Mouse (Mus musculus) brain, embryonic 14.5 days (tissue): ENCODE results near the gene Ager. TPM values are rescaled to one million over a fixed set of nuclear protein-coding genes. Genes with fewer than 3 reads are reported as not detected.

ENCODE experiments used
- DNase-seq: peaks from one replicate; pipeline ENCODE4 v3.0.0-alpha.2; 2011; ENCODE audit warnings: low read depth
- CTCF ChIP-seq: fragments of 200-500 bp; IDR thresholded peaks from 2 replicates; pipeline ENCODE4 v1.5.1; 2012; ENCODE audit warnings: inconsistent platforms, mild to moderate bottlenecking, moderate library complexity, borderline replicate concordance; ENCODE audit not compliant: insufficient read depth, insufficient read length; ENCODE audit errors: extremely low read depth
- POLR2A ChIP-seq: fragments of 200-500 bp; IDR thresholded peaks from 2 replicates; pipeline ENCODE4 v1.6.1; 2012; ENCODE audit warnings: mild to moderate bottlenecking, inconsistent platforms, borderline replicate concordance; ENCODE audit not compliant: poor library complexity, insufficient read depth, insufficient read length, severe bottlenecking; ENCODE audit errors: extremely low read depth
- polyA plus RNA-seq: library from polyadenylated mRNA; depleted of rRNA; stranded (reverse); fragments of >200 nt; gene quantifications from 2 replicates; pipeline ENCODE4 v1.2.3, GENCODE M21; 2012

The Ager gene
- polyA plus RNA-seq, 1 experiment, result 5.1 TPM

DNA sequence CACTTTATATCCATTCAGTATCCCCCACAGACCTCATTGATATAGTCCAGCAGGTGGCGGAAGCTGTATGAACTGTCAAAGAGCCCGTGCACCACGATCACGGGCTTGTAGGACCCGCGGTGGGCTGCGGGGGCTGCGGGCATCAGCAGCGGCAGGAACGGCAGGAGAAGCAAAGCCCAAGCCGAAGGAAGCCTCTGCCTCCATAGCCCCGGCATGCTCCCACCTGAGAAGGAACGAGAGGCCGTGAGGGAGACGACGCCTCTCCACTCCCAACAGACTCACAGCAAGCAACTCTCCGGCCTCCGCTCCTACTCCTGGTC, 29.1 kb downstream of the Ager start:
- peak; percentile 80 for DNase-seq
- TF ChIP-seq CTCF (peak; percentile 59; the same call in 1 of the 2 replicates), POLR2A (no peak)

- TF ChIP-seq CTCF, result no peak
- TF ChIP-seq POLR2A, result no peak
- peak; percentile 97 for DNase-seq
These were observed 29.7 kb downstream of the Ager start for GRCm38 (mm10) chr17:34627093-34627942.

DNA sequence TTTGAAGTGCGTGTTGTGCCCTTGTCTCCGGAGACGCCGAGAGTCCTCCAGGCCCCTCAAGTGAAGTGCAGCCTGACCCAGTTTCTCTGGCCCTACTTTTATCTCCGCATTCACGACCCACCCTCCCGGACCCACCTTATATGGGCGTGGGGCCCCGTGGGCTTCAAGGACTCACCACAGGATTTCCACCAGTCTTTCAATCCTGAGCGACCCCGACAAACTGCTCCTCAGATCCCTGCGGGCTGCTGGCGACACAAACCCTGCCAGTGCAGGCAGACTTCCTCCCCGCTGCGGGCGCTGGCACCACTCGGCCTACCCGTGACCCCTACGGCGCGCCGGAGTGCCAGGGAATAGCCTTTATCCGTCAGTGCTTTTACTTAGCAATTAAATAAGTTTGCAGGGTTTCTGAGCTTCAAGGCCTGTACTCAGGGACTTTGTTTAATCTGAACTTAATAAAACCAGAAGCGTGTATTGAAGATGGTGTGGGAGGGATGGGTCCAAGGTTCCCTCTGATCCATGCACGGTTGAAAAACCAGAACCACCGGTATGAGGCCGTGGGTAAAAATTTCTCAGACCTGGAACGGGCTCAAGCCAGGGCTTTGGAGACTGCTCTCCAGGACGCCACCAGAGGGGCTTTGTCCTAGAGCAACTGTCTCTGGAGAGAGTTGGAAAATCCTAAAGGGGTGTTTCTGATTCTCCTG, 30.4 kb downstream of the Ager start, which contains the start of gene Ppt2:
Ppt2 (minus strand) TSS at position 568 of the 701 bp plus-strand sequence.
- DNase-seq, result no peak
- TF ChIP-seq CTCF (no peak), POLR2A (no peak)

DNA sequence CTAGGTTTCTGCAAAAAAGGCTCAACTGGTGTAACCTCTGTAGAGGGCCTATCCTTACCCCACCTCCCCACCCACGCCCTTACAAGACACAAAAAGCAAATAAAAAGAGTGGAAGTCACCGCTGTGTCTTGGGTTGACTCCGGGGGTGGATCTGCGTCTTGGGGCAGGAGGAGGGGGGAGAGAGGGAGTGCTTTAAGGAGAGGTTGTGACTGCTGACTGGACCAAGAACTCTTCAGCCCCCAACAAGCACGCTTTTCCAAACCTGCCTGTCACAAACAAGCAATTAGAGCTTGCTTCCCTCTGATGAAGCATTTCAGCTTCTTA, 30.9 kb downstream of the Ager start:
- no peak for DNase-seq
- no peak for TF ChIP-seq POLR2A
- TF ChIP-seq CTCF, result no peak

- peak; percentile 92 for DNase-seq
- TF ChIP-seq POLR2A, result no peak
- TF ChIP-seq CTCF, result no peak
These were observed 31.6 kb downstream of the Ager start, which contains the start of gene Prrt1 for GRCm38 (mm10) chr17:34629221-34629751. Prrt1 (plus strand) TSS chr17:34629533.

DNA sequence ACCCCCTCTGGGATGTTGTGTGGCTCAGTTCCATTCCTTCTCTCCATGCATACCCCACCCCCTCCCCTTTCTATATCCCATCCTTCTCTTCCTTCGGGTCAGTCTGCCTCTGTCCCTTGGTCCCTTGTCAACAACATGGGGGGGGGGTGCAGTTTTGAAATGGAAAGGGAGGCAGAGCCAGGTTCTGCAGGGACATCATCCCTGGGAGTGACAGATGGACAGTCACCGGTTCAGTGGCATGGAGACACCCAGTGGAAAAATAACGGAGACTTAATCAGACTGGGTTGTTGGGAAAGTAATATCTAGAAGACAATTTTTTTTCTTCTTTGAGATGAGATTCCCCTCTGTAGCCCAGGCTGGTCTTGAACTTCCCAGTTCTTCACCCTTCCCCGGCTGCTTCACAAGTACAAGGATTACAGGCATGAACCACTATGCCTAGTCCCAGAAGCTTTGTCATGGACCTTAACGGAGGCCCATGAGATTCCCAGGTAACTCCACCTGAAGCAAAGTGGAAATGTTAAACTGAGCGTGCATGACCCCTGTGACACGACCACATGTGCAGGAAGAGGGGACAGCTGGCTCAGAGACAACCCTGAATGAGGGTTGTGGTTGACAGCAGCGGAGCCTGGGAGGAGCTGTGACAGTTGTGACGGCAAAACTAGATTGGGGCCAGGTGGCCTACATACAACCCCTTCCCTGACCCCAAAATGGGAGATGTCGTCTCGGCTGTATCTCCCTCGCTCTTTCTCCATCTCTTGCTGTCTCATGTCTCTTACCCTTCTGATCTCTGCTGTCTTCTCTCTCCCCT, 32.3 kb downstream of the Ager start:
- TF ChIP-seq POLR2A, result no peak
- TF ChIP-seq CTCF, result no peak
- DNase-seq, result no peak

DNA sequence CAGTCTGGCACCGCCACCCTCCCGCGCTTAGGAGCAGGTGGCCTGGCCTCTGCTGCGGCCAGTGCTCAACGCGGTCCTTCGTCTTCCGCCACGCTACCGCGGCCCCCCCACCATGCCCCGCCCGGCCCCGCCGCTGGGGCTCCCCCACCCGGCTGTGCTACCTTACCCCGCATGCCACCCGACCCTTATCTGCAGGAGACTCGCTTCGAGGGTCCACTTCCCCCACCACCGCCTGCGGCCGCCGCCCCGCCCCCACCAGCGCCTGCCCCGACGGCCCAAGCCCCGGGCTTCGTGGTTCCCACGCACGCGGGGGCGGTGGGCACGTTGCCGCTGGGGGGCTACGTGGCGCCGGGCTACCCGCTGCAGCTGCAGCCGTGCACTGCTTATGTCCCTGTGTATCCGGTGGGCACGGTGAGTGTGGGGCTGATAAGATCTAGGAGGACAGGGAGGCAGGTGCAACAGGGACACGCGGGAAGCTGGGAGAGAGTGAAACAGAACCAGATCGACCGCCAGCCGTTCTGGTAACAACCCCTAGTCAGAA, 33.2 kb downstream of the Ager start:
- TF ChIP-seq POLR2A (no peak), CTCF (no peak)
- no peak for DNase-seq

GRCm38 (mm10) chr17:34631647-34632046, 34.0 kb downstream of the Ager start:
- no peak for TF ChIP-seq POLR2A
- no peak for TF ChIP-seq CTCF
- no peak for DNase-seq

DNA sequence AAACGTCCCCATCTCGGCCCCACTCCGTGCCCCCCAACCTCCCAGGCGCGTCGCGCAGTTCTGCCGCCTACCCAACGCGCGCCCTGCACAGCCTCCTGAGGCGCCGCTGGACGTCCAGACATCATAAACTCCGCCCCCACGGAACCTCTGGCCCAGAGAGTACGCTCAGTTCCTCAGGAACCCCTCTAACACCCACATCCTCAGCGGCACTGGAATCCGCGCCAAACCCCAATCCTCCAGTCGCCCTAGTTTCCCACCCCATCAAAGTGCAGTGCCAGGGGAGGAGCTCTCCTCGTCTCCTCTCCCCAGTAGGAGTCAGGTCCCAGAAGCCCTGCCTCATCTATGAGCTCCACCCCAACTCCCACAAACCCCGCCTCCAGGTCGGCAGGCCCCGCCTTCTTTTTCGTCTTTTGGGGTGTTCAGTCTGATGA, 34.6 kb downstream of the Ager start:
- TF ChIP-seq POLR2A, result no peak
- no peak for TF ChIP-seq CTCF
- peak; percentile 64 for DNase-seq

- DNase-seq, result no peak
These were observed 38.0 kb downstream of the Ager start for GRCm38 (mm10) chr17:34635671-34636070.

DNA sequence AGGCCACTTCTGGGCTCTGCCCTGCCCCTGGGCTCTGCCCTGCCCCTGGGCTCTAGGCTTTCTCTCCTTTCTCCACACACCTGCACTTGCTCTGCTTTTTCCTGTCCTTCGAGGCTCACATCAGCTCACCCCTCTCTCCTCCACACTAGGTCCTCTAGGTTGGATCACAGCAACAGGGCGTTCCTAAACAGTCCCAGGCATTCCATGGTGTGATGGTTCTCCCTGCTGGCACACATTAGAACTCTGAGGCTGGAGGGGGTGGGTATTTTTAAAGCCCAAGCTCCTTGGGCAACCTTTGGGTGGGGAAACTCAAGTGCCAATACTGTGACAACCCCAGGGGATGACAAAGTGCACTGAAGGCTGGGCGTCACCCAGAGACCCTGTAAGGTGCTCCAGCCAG, 39.8 kb downstream of the Ager start:
- TF ChIP-seq POLR2A (no peak), CTCF (no peak)
- DNase-seq, result no peak

More at GRCm38 (mm10) chr17:34635671-34636070, 38.0 kb downstream of the Ager start:
- TF ChIP-seq CTCF, result no peak
